Mouse (Mus musculus) neural tube, embryonic 11.5 days (tissue): ENCODE results near the gene Lhfpl2. TPM values are rescaled to one million over a fixed set of nuclear protein-coding genes. Genes with fewer than 3 reads are reported as not detected.

Experiments used
- ATAC-seq: fragments of 200-750 bp; cut with Nextera tagmentation; 2 replicates; pipeline ENCODE4 v1.8.0; 2017; ENCODE audit warnings: moderate number of reproducible peaks, mild to moderate bottlenecking, moderate TSS enrichment, moderate library complexity; ENCODE audit not compliant: insufficient read depth, low FRiP score, low TSS enrichment
- DNase-seq: peaks from one replicate; pipeline ENCODE4 v3.0.0-alpha.2; 2015; ENCODE audit warnings: low spot score
- H3K27ac ChIP-seq: fragments of 300-500 bp; sonication (generic); 2 replicates; pipeline ENCODE4 v1.5.1; 2014; ENCODE audit warnings: low read depth, mild to moderate bottlenecking, low read length
- H3K27me3 ChIP-seq: fragments of 300-500 bp; sonication (generic); 2 replicates; pipeline ENCODE4 v1.6.1; 2014; ENCODE audit warnings: mild to moderate bottlenecking, low read length, mixed read lengths; ENCODE audit not compliant: control insufficient read depth, insufficient read depth
- H3K36me3 ChIP-seq: fragments of 300-500 bp; sonication (generic); 2 replicates; pipeline ENCODE4 v1.6.1; 2014; ENCODE audit warnings: mild to moderate bottlenecking, low read length, moderate library complexity, mixed read lengths; ENCODE audit not compliant: control insufficient read depth, insufficient read depth
- H3K4me1 ChIP-seq: fragments of 300-500 bp; sonication (generic); 2 replicates; pipeline ENCODE4 v1.6.1; 2014; ENCODE audit warnings: low read length, mixed read lengths; ENCODE audit not compliant: control insufficient read depth, insufficient read depth
- H3K4me2 ChIP-seq: fragments of 300-500 bp; sonication (generic); 2 replicates; pipeline ENCODE4 v1.6.1; 2014; ENCODE audit warnings: low read depth, mild to moderate bottlenecking, moderate library complexity
- H3K4me3 ChIP-seq: fragments of 300-500 bp; sonication (generic); 2 replicates; pipeline ENCODE4 v1.5.1; 2014; ENCODE audit warnings: low read depth, low read length
- H3K9ac ChIP-seq: fragments of 300-500 bp; sonication (generic); 2 replicates; pipeline ENCODE4 v1.6.1; 2014; ENCODE audit warnings: mild to moderate bottlenecking, low read length
- H3K9me3 ChIP-seq: fragments of 300-500 bp; sonication (generic); 2 replicates; pipeline ENCODE4 v1.6.1; 2016; ENCODE audit warnings: low read length; ENCODE audit not compliant: control insufficient read depth
- WGBS: fragments of 180-500 bp; shearing (Covaris S2); extraction: QIAGEN DNeasy Blood & Tissue Kit; methylation state at CpG from one replicate; pipeline ENCODE4 v1.1.7; 2014; 5-methylcytosine and 5-hydroxymethylcytosine counted together
- polyA plus RNA-seq: library from polyadenylated mRNA; unstranded; fragments of >200 nt; fragmentation: Nextera tagmentation; extraction: Ambion mirVana; gene quantifications from 2 replicates; pipeline ENCODE4 v1.2.1, GENCODE M21; 2014

The Lhfpl2 gene
- polyA plus RNA-seq, 1 experiment from 2014 or later: 25.2 TPM

DNA sequence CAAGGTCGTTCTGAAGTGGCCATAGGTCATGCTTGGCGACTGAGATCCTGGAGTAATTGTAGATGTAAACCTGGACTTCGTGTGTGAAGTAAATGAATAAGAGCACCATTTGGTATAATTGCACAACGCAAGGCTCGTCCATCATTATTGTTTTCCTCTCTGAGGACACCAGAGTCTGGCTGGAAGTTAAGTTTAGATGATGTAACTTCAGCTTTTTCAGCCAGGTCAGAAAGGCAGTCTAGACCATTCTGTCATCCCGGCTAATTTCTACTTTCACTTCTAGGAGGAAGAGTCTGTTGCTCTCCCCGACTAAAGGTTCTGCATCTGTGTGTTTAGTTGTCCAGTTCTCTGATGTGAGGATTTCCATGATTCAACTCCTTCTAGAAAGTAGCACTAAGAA is 7.6 kb upstream of the Lhfpl2 start:
- no peaks in the 10 kb centered on the region for H3K27me3 ChIP-seq
- ATAC-seq (no peak), DNase-seq (no peak)
- H3K27ac ChIP-seq: no peak overlapping the region
- no peaks in the 10 kb centered on the region for H3K4me1 ChIP-seq
- WGBS: 69% methylated on average over 7 of the region's 7 CpGs
- no peaks in the 10 kb centered on the region for H3K36me3 ChIP-seq
- no peak overlapping the region for H3K4me3 ChIP-seq
- H3K9ac ChIP-seq: no peak overlapping the region
- no peaks in the 10 kb centered on the region for H3K9me3 ChIP-seq
- H3K4me2 ChIP-seq: no peak overlapping the region

DNA sequence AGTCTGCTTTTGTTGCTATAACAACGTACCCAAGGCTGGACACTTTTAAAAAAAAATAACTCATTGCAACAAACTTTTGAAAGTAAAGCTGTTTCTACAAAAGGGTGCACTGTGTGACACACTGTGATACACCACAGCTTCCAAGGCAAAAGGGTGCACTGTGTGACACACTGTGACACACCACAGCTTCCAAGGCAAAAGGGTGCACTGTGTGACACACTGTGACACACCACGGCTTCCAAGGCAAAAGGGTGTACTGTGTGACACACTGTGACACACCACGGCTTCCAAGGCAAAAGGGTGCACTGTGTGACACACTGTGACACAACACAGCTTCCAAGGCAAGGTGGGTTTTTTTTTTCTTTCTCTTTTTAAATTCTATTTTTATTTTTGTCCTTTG is 6.8 kb upstream of the Lhfpl2 start:
- WGBS: 81% methylated on average over 3 of the region's 3 CpGs

GRCm38 (mm10) chr13:94057036-94057562 is 497 bp upstream of the Lhfpl2 start:
- ATAC-seq: peak; percentile 39
- Histone ChIP-seq H3K9me3 (no peaks in the 10 kb centered on the region), H3K27ac (0 out of 2 replicates have a peak overlapping the region, but pooled peaks have one; percentile 73), H3K36me3 (no peaks in the 10 kb centered on the region), H3K4me1 (0 out of 2 replicates have a peak, but pooled peaks cover 2% of the 10 kb centered on the region), H3K4me2 (peak overlapping the region; percentile 97), H3K4me3 (peak overlapping the region; percentile 77), H3K9ac (peak overlapping the region; percentile 82), H3K27me3 (peaks cover 9% of the 10 kb centered on the region)
- 0% methylated on average over 17 of the region's 17 CpGs for WGBS
- DNase-seq: no peak

More for the DNA sequence above, 6.8 kb upstream of the Lhfpl2 start:
- no peak for DNase-seq
- Histone ChIP-seq H3K4me1 (no peaks in the 10 kb centered on the region), H3K27ac (no peak overlapping the region), H3K36me3 (no peaks in the 10 kb centered on the region), H3K9me3 (no peaks in the 10 kb centered on the region), H3K27me3 (no peaks in the 10 kb centered on the region), H3K4me2 (no peak overlapping the region), H3K4me3 (no peak overlapping the region), H3K9ac (no peak overlapping the region)
- no peak for ATAC-seq

- H3K9me3 ChIP-seq: no peaks in the 10 kb centered on the region
- peak overlapping the region; percentile 97 for H3K4me2 ChIP-seq
- DNase-seq: no peak
- no peak overlapping the region for H3K27ac ChIP-seq
- 40% methylated on average over 6 of the region's 6 CpGs for WGBS
- peaks cover 11% of the 10 kb centered on the region for H3K27me3 ChIP-seq
- peaks cover 14% of the 10 kb centered on the region; the same call in 1 of the 2 replicates for H3K4me1 ChIP-seq
- no peaks in the 10 kb centered on the region for H3K36me3 ChIP-seq
- no peak overlapping the region for H3K9ac ChIP-seq
- peak overlapping the region; percentile 77 for H3K4me3 ChIP-seq
- ATAC-seq: no peak
These were observed 1.1 kb downstream of the Lhfpl2 start for GRCm38 (mm10) chr13:94058642-94059222.

- peaks cover 11% of the 10 kb centered on the region for H3K27me3 ChIP-seq
- H3K27ac ChIP-seq: no peak overlapping the region
- ATAC-seq (no peak), DNase-seq (no peak)
- no peak overlapping the region for H3K4me2 ChIP-seq
- H3K9me3 ChIP-seq: no peaks in the 10 kb centered on the region
- no peak overlapping the region for H3K9ac ChIP-seq
- 89% methylated on average over 4 of the region's 4 CpGs for WGBS
- H3K4me3 ChIP-seq: no peak overlapping the region
- H3K4me1 ChIP-seq: peaks cover 14% of the 10 kb centered on the region; the same call in 1 of the 2 replicates
- H3K36me3 ChIP-seq: no peaks in the 10 kb centered on the region
These were observed 1.8 kb downstream of the Lhfpl2 start for GRCm38 (mm10) chr13:94059373-94059772.

GRCm38 (mm10) chr13:94059778-94060177 is 2.2 kb downstream of the Lhfpl2 start:
- H3K9me3 ChIP-seq: no peaks in the 10 kb centered on the region
- no peak overlapping the region for H3K27ac ChIP-seq
- no peak overlapping the region for H3K4me2 ChIP-seq
- no peak overlapping the region for H3K4me3 ChIP-seq
- no peak for ATAC-seq
- DNase-seq: peak; percentile 46
- no peak overlapping the region for H3K9ac ChIP-seq
- 83% methylated on average over 6 of the region's 6 CpGs for WGBS
- no peaks in the 10 kb centered on the region for H3K36me3 ChIP-seq
- peaks cover 18% of the 10 kb centered on the region for H3K4me1 ChIP-seq
- peaks cover 11% of the 10 kb centered on the region for H3K27me3 ChIP-seq

GRCm38 (mm10) chr13:94060461-94060860 is 2.9 kb downstream of the Lhfpl2 start:
- Histone ChIP-seq H3K9ac (no peak overlapping the region), H3K27me3 (peaks cover 11% of the 10 kb centered on the region), H3K4me1 (peaks cover 18% of the 10 kb centered on the region), H3K9me3 (no peaks in the 10 kb centered on the region), H3K36me3 (no peaks in the 10 kb centered on the region), H3K4me2 (no peak overlapping the region), H3K4me3 (no peak overlapping the region), H3K27ac (no peak overlapping the region)
- DNase-seq (no peak), ATAC-seq (no peak)
- 81% methylated on average over 3 of the region's 3 CpGs for WGBS

DNA sequence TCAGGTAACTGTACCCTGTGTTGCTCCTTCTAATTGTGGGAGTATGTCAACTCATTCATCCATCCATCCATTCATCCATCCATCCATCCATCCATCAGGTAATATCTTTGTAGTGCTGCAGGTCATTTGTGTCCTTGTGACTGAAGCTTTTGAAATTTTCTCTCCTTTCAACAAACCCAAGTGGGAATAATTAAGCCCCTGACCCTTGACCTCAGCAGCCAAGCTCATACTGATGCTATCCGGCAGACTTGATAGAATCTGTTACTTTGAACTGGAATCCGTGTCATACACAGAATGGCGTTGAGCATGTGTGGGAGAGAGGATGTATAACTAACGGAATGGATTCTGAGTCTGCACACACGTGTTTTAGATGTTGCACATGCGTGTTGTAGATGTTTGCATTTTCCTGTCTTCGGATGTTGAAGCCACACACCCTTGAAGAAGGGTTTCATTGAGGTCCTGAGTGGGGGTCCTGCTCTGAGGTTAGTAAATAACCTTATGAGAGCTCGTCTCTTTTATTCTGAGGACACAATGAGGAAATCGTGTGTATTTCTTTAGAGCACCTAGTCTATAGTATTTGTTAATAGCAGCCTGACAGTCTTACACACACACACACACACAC is 3.8 kb downstream of the Lhfpl2 start:
- Histone ChIP-seq H3K4me2 (no peak overlapping the region), H3K4me3 (no peak overlapping the region), H3K9me3 (no peaks in the 10 kb centered on the region), H3K27ac (no peak overlapping the region), H3K9ac (no peak overlapping the region), H3K36me3 (no peaks in the 10 kb centered on the region), H3K27me3 (peaks cover 15% of the 10 kb centered on the region), H3K4me1 (peaks cover 21% of the 10 kb centered on the region)
- 54% methylated on average over 9 of the region's 9 CpGs for whole genome bisulfite sequencing
- no peak for DNase-seq
- no peak for ATAC-seq
